Mouse (Mus musculus) frontal cortex, adult 2 months (tissue): ENCODE data around the gene Nfix. TPM values are rescaled to one million over a fixed set of nuclear protein-coding genes. Genes with fewer than 3 reads are reported as not detected.

Experiments
- DNase-seq, 2 experiments: peaks; one replicate each; pipeline ENCODE4 v3.0.0; 2022; ENCODE audit warnings: low spot score in 1 of 2; ENCODE audit errors: extremely low spot score in 1 of 2
- polyA plus RNA-seq: library from polyadenylated mRNA; depleted of rRNA; stranded (reverse); fragments of >200 nt; gene quantifications from 2 replicates; pipeline ENCODE4 v1.2.3, GENCODE M21; 2012

The Nfix gene
- polyA plus RNA-seq, 1 experiment: 51.3 TPM

GRCm38 (mm10) chr8:84724683-84725082 lies 75.5 kb downstream of the Nfix start:
- no peak for DNase-seq

DNA sequence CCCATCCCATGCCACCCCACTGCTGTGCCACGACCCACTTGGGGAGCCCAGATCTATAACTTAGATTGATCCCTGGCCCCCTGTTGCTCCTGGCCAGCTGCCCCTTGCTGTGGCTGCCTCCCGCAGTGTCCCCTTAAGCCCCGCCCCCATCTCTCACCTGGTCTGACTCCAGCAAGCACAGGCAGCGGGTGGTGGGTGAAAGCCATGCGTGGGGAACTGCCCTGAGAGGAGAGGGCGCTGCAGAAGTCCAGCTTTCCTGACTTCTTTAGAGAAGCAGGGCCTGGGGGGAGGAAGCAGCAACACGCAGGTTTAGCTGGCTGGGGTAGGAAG lies 76.6 kb downstream of the Nfix start:
- no peak for DNase-seq

DNA sequence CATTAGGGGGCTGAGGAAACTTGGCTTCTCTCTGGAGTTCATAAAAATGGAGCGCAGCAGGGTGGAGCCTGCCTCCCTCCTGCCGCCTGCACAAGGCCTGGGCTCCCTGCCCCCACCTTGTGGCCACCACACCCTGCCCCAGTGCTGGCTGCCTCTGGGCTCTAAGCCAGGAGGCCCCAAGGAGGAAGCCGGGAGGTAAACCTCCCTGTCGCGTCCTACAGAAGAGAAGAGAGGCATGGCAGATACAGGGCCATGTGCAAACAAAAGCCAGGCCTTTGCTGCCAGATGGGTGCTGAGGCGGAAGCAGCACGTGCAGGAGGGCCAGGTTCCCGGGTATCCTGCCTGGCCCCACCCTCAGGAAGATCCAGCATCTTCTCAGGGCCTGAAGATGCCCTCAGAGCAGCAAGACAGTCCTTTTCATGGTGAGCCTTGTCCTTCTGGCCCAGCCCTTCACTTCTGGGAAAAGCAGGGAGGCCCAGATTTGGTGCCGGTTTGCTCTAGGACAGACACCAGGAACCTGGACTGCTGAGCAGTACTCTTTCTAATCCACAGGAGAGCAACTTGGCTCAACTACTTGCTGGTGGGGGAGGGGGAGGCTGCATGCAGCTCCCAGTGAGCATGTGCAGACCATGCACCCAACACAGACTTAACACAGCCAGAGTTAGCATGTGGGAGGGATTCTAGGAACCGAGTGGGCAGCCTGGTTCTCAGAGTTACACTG lies 77.1 kb downstream of the Nfix start, which contains the start of gene G430095P16Rik:
G430095P16Rik (plus strand) TSS at position 158 of the 721 bp plus-strand sequence.
- DNase-seq: peak; percentile 58 to 70

DNA sequence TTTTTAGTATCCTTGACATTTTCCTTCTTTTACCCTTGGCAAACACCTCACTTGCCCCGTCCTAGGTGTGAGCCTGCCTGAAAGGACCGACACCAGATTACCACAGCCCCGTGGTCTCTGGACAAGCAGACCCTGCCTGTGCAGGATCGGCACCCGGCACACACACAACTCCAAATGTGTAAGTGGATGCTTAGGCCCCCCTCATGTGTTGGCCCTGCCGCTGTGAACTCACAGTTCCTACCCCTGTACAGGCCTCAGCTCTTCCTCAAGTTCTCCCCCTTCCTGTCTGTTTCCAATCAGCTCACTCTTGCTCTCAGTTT lies 77.7 kb downstream of the Nfix start:
- no peak for DNase-seq

DNA sequence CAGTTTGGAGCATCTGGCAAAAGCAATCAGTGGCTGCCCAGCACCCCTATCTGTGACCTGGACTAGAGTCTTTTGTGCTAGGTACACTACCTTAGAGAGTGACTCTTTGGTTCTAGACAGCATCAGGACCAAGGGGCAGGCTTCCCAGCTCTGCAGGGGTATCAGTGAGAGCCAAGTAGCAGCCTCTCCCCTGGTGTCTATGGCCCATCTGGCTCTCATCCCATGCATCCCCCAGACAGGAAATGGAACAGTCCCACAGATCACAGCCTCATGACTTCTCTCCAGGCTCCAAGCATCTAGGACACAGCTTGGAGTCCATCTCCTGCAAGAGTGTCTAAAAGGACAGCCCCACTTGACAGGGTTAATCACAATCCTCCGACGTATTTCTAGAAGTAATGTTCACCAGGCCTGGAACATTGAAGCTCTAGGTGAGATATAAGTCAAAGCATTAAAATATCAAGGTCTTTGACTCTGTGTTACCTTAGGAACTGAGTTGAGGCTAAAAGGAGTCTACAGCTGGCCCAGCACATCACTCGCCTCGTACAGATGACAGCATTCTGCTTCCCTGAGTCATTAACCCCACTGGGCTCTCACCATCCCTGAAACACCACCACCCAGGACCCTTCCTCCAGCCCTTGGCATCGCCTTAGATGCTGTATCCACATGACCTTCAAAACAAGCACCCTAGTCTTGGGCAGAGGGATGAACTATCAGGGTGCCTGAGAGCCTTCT lies 81.0 kb downstream of the Nfix start:
- DNase-seq: no peak

- DNase-seq: no peak
Measured at GRCm38 (mm10) chr8:84718476-84718875, 81.7 kb downstream of the Nfix start.

DNA sequence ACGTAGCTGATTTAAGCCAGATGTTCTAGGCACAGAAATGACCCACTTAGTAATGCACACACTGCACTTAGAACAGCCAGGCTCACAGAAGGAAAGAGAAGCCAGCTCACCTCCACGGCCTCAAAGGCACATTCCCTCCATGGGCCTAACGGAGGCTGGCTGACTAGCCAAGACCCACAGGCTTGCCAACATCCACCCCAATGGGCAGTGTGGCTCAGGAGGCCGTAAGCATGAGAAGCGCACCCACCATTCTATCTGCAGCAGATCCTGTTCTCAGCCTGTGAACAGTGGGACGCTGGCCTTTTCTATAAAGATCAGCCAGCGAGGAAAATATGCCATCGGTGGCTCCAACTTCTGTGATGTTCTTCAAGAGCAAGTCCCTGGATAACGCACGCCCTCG lies 83.4 kb downstream of the Nfix start:
- DNase-seq: no peak

DNA sequence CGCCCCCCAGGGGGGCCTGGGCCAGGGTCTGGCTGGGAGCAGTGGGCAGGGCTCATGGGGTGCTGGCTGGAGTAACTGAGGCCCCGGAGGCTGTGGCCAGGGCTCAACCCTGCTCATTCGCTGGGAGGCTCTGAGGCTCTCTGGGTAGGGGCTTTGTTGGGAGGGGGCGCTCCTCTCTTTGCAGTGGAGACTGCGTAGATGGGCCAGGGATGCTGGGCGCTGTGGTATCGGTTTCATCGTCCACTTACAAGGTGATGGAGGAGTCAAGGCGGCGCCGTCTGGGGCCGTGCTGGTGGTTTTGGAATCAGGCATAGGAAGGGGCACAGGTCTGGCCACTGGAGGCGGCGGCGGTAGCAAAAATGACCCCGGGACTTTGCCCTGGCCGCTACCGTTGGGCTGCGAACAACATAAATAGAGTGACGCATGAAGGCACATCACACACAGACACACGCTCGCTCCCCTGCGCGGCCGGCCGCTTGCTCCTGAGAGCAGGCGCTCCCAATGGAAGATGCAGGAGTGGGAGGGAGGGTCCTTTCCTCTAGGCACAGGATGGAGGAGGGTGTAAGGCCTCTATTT lies 84.2 kb downstream of the Nfix start:
- no peak for DNase-seq

DNA sequence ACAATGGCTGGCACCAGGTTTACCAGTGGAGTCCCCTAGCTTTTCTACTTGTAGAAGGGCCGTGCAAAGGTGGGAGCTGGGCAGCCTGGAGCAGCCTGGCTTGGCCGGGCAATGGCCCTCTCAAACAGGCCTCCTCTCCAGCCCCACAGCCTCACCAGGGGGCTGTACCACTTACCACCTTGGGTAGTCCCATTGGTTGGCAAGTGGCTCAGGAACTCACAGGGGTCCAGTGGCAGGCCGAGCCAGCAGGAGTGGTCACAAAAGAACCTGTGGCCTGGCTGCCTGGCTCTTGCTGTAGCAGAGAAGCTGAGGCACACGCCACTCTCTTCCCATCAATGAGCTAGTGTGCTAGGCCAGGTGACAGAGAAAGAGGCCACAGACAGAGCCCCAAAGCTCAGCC lies 86.0 kb downstream of the Nfix start:
- DNase-seq: no peak

GRCm38 (mm10) chr8:84713381-84713780 lies 86.8 kb downstream of the Nfix start:
- no peak for DNase-seq

GRCm38 (mm10) chr8:84712759-84713120 lies 87.4 kb downstream of the Nfix start:
- no peak for DNase-seq

DNA sequence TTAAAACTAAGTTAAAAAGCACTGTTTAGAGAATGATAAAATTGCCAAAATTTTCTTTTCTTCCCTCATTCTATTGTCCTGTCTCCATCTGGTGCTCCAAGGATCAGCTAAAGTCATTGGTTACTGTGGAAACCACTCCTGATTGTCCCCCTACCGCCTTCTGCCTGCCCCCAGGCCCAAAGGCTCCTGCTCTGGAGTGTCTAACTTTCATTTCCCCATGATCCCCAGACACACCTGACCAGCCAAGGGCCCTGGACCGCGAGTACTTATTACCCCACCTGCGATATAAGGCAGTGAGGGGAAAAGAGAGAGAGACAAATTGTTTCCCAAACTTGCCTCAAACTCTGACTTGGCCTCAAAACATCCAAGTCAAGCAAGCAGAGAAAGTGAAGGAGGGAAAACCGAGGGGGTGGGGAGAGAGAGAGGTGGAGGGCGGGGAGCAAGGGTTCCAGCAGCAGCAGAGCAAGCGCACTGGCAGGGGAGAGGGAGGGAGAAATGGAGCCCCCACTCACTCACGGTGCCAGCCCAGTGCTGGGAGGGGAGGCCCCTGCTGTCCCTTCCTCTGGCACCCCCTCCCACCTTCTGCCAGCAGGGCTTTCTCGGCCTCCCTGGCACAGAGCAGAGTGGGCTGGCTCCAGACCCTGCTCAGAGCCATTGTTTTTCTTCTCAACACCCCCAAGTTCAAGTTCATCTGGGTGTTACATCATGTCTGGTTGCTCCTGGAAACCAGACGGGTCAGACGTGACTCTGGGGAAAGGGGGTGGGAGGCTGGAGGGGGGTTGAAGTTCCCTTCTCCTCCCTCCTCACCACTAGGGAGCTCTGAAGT lies 88.0 kb downstream of the Nfix start:
- DNase-seq: no peak

DNA sequence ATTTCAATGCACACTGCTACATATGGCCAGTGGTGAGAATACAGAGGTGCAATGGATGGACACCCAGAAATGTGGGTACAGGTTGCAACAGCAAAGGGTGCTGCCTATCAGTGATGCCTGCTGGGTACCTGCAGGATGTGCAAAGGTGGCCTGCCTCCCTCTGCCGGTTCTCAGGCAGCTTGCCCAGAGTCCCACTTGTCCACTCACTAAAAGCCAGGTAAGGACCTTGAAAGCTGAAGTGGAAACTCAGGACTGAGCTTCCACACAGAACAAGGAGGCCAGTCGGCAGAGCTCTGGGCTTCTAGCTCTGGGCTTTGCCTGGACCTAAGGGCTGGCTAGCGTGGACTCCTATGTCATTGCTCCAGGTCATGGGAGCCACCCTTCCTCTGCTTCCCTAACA lies 88.8 kb downstream of the Nfix start:
- DNase-seq: no peak

- no peak for DNase-seq
Measured at GRCm38 (mm10) chr8:84709931-84710330, 90.2 kb downstream of the Nfix start.

GRCm38 (mm10) chr8:84708774-84709475 lies 91.2 kb downstream of the Nfix start:
- peak in 1 of 2 experiments; percentile 90 for DNase-seq

GRCm38 (mm10) chr8:84708071-84708541 lies 92.0 kb downstream of the Nfix start:
- DNase-seq: no peak

DNA sequence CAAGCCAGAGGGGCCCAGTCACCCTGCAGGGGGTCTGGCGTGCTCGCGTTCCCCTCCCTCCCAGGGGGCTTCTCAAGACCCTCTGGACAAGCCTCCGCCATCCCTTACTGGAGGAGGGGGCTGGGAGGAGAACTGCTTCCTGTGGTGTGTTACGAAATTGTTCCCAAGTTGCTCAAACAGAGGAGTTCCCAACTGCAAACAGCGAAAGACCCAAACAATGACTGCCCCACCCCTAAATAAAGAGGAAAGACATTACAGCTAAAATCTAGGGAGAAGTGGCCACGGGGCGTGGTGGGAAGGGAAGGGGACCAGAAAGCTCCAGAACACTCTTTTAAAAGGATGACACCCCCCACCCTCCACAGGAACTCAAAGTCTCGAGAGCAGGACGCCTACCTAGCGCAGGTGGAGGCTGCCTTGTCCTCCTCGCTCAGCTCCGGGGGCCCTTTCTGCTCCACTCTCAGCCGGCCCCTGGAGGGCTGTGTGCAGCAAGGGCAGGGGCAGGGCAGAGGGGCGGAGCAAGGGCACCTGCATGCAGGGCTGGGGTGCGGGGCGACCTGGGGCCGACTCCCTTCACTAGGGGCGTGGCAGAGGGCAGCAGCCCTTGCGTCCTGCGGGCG lies 92.8 kb downstream of the Nfix start:
- DNase-seq: no peak

DNA sequence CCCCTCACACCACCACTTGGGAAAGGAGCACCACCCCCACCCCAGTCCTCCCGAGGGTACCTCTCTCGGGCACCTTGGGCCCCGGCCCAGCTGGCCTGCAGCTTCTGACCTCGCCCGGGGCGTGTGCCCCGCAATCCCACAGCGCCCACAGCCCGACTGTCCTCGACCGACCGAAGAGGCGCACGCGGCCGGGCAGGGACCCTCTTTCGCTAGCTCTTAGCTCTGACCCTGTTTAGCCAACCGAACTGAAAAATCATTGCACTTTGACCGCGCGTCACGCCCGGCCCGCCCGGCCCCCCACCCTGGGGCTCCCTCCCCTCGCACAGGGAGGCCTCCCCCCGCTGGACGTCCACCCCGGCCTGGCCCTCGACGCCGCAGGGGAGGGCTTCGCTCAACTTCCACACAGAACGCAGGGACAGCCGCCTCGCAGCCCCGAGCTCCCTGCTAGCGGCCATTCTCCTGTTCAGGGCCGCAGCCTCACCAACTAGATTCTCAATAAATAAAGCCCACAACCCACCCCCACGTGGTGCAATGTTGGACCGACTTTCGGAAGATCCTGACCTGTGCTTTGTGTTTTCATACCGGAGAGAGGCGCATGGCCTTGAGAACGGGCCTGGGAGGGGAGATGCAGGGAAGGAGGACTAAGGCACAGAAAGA lies 93.4 kb downstream of the Nfix start:
- no peak for DNase-seq

DNA sequence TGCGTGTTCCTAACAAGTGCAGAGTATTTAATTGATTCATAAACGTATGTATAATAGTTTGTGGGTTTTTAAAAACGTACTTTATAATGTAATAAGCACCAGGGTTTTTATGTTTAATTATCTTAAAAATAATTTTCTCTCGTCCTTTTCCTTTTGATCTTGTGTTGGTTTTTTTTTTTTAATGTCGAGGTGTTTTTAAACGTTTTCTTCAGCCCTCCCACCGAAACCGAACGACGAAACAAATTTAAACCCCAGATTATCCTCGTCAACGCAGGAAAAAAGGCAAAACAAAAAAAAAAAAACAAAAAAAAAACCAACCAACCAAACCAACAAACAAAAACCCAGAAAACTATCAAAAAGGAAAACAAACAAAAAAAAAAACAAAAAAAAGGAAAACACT lies 94.2 kb downstream of the Nfix start:
- DNase-seq: no peak
